Mouse (Mus musculus): ENCODE measurements around the gene AC124502.3.

- TF ChIP-seq POLR2A (IDR thresholded peaks at IDR 0.05; ENCODE audit: low read depth, low read length) (no peak), CTCF (conservative IDR thresholded peaks at IDR 0.05; ENCODE audit: insufficient read depth, insufficient read length, low read depth, low read length) (no peak)
These were observed 46.6 kb downstream of the AC124502.3 start, which contains the start of gene Tmem151a for GRCm38 (mm10) chr19:5085145-5085863.
